Mouse (Mus musculus): Measurements from ENCODE around the gene Cactin. TPM values are rescaled to one million over a fixed set of nuclear protein-coding genes. Genes with fewer than 3 reads are reported as not detected.

Cactin gene
- polyA plus RNA-seq, 1 experiment from 2014 or later, result 53.5 TPM

- Histone ChIP-seq H3K4me1 (peaks cover 81% of the 10 kb centered on the region), H3K36me3 (peaks cover 43% of the 10 kb centered on the region), H3K27me3 (ENCODE audit: low read depth, poor library complexity, severe bottlenecking) (no peaks in the 10 kb centered on the region), H3K4me3 (no peak overlapping the region), H3K9me3 (replicated peaks) (no peaks in the 10 kb centered on the region), H3K27ac (replicated peaks) (0 out of 2 replicates have a peak overlapping the region, but pooled peaks have one; percentile 52)
- 88% methylated on average over 9 of the region's 9 CpGs for WGBS
- DNase-seq (ENCODE audit: low spot score), result no peak
Measured at GRCm38 (mm10) chr10:81300352-81300907, 20.5 kb upstream of the Cactin start.

GRCm38 (mm10) chr10:81301321-81301720 is 19.6 kb upstream of the Cactin start:
- H3K9me3 ChIP-seq (replicated peaks), result no peaks in the 10 kb centered on the region
- no peak overlapping the region for H3K4me3 ChIP-seq
- peaks cover 43% of the 10 kb centered on the region for H3K36me3 ChIP-seq
- H3K27me3 ChIP-seq (ENCODE audit: low read depth, poor library complexity, severe bottlenecking), result no peaks in the 10 kb centered on the region
- WGBS, result 81% methylated on average over 9 of the region's 9 CpGs
- H3K4me1 ChIP-seq, result peaks cover 73% of the 10 kb centered on the region
- 0 out of 2 replicates have a peak overlapping the region, but pooled peaks have one; percentile 0 for H3K27ac ChIP-seq (replicated peaks)
- DNase-seq (ENCODE audit: low spot score), result no peak

GRCm38 (mm10) chr10:81302288-81302687 is 18.6 kb upstream of the Cactin start:
- Histone ChIP-seq H3K9me3 (replicated peaks) (no peaks in the 10 kb centered on the region), H3K4me1 (peaks cover 66% of the 10 kb centered on the region), H3K4me3 (peak overlapping the region; percentile 9; the same call in 1 of the 2 replicates), H3K27me3 (ENCODE audit: low read depth, poor library complexity, severe bottlenecking) (no peaks in the 10 kb centered on the region), H3K36me3 (peaks cover 49% of the 10 kb centered on the region), H3K27ac (replicated peaks) (peak overlapping the region; percentile 67)
- no peak for DNase-seq (ENCODE audit: low spot score)
- 77% methylated on average over 4 of the region's 4 CpGs for WGBS

- Histone ChIP-seq H3K36me3 (peaks cover 52% of the 10 kb centered on the region), H3K4me3 (peak overlapping the region; percentile 20), H3K27me3 (ENCODE audit: low read depth, poor library complexity, severe bottlenecking) (no peaks in the 10 kb centered on the region), H3K9me3 (replicated peaks) (no peaks in the 10 kb centered on the region), H3K4me1 (peaks cover 61% of the 10 kb centered on the region), H3K27ac (replicated peaks) (peak overlapping the region; percentile 67; the same call in 1 of the 2 replicates)
- DNase-seq (ENCODE audit: low spot score), result no peak
- 87% methylated on average over 14 of the region's 14 CpGs for WGBS
Measured at GRCm38 (mm10) chr10:81302781-81303218, 18.1 kb upstream of the Cactin start.

GRCm38 (mm10) chr10:81303258-81303657 is 17.6 kb upstream of the Cactin start:
- peak overlapping the region; percentile 67; the same call in 1 of the 2 replicates for H3K27ac ChIP-seq (replicated peaks)
- H3K36me3 ChIP-seq, result peaks cover 52% of the 10 kb centered on the region
- no peaks in the 10 kb centered on the region for H3K27me3 ChIP-seq (ENCODE audit: low read depth, poor library complexity, severe bottlenecking)
- H3K9me3 ChIP-seq (replicated peaks), result no peaks in the 10 kb centered on the region
- peak overlapping the region; percentile 20; the same call in 1 of the 2 replicates for H3K4me3 ChIP-seq
- DNase-seq (ENCODE audit: low spot score), result no peak
- H3K4me1 ChIP-seq, result peaks cover 58% of the 10 kb centered on the region
- 79% methylated on average over 10 of the region's 10 CpGs for WGBS

GRCm38 (mm10) chr10:81303761-81304160 is 17.1 kb upstream of the Cactin start:
- Histone ChIP-seq H3K9me3 (replicated peaks) (no peaks in the 10 kb centered on the region), H3K4me3 (no peak overlapping the region), H3K27ac (replicated peaks) (no peak overlapping the region; the same call in 1 of the 2 replicates), H3K36me3 (peaks cover 54% of the 10 kb centered on the region), H3K27me3 (ENCODE audit: low read depth, poor library complexity, severe bottlenecking) (no peaks in the 10 kb centered on the region), H3K4me1 (peaks cover 58% of the 10 kb centered on the region)
- no peak for DNase-seq (ENCODE audit: low spot score)
- 81% methylated on average over 7 of the region's 7 CpGs for WGBS

- peaks cover 48% of the 10 kb centered on the region for H3K4me1 ChIP-seq
- peak overlapping the region; percentile 33; the same call in 1 of the 2 replicates for H3K27ac ChIP-seq (replicated peaks)
- H3K36me3 ChIP-seq, result peaks cover 64% of the 10 kb centered on the region
Measured at GRCm38 (mm10) chr10:81304597-81305238, 16.2 kb upstream of the Cactin start.

GRCm38 (mm10) chr10:81305663-81306062 is 15.2 kb upstream of the Cactin start:
- Histone ChIP-seq H3K27me3 (ENCODE audit: low read depth, poor library complexity, severe bottlenecking) (no peaks in the 10 kb centered on the region), H3K36me3 (peaks cover 71% of the 10 kb centered on the region), H3K4me1 (peaks cover 39% of the 10 kb centered on the region), H3K4me3 (no peak overlapping the region), H3K9me3 (replicated peaks) (no peaks in the 10 kb centered on the region), H3K27ac (replicated peaks) (no peak overlapping the region)
- DNase-seq (ENCODE audit: low spot score), result no peak
- 95% methylated on average over 14 of the region's 14 CpGs for WGBS

More at GRCm38 (mm10) chr10:81304597-81305238, 16.2 kb upstream of the Cactin start:
- Histone ChIP-seq H3K4me3 (0 out of 2 replicates have a peak overlapping the region, but pooled peaks have one; percentile 9), H3K9me3 (replicated peaks) (no peaks in the 10 kb centered on the region), H3K27me3 (ENCODE audit: low read depth, poor library complexity, severe bottlenecking) (no peaks in the 10 kb centered on the region)
- DNase-seq (ENCODE audit: low spot score), result peak; percentile 62
- 24% methylated on average over 8 of the region's 9 CpGs for WGBS

GRCm38 (mm10) chr10:81306173-81306668 is 14.7 kb upstream of the Cactin start:
- Histone ChIP-seq H3K4me3 (no peak overlapping the region), H3K27me3 (ENCODE audit: low read depth, poor library complexity, severe bottlenecking) (no peaks in the 10 kb centered on the region), H3K9me3 (replicated peaks) (no peaks in the 10 kb centered on the region), H3K36me3 (peaks cover 77% of the 10 kb centered on the region), H3K27ac (replicated peaks) (no peak overlapping the region), H3K4me1 (peaks cover 34% of the 10 kb centered on the region)
- 93% methylated on average over 12 of the region's 12 CpGs for WGBS
- DNase-seq (ENCODE audit: low spot score), result no peak

- Histone ChIP-seq H3K4me1 (peaks cover 27% of the 10 kb centered on the region), H3K27ac (replicated peaks) (no peak overlapping the region; the same call in 1 of the 2 replicates), H3K9me3 (replicated peaks) (no peaks in the 10 kb centered on the region), H3K4me3 (0 out of 2 replicates have a peak overlapping the region, but pooled peaks have one; percentile 3), H3K27me3 (ENCODE audit: low read depth, poor library complexity, severe bottlenecking) (no peaks in the 10 kb centered on the region), H3K36me3 (peaks cover 82% of the 10 kb centered on the region)
- no peak for DNase-seq (ENCODE audit: low spot score)
- WGBS, result 96% methylated on average over 21 of the region's 21 CpGs
Measured at GRCm38 (mm10) chr10:81306837-81307682, 13.8 kb upstream of the Cactin start.

- peaks cover 5% of the 10 kb centered on the region for H3K4me1 ChIP-seq
- H3K4me3 ChIP-seq, result no peak overlapping the region
- no peak overlapping the region for H3K27ac ChIP-seq (replicated peaks)
- H3K9me3 ChIP-seq (replicated peaks), result no peaks in the 10 kb centered on the region
- WGBS, result 89% methylated on average over 5 of the region's 5 CpGs
- no peak for DNase-seq (ENCODE audit: low spot score)
- H3K36me3 ChIP-seq, result peaks cover 100% of the 10 kb centered on the region
- no peaks in the 10 kb centered on the region for H3K27me3 ChIP-seq (ENCODE audit: low read depth, poor library complexity, severe bottlenecking)
Measured at GRCm38 (mm10) chr10:81309571-81309970, 11.3 kb upstream of the Cactin start.

GRCm38 (mm10) chr10:81313581-81313980 is 7.3 kb upstream of the Cactin start:
- Histone ChIP-seq H3K27ac (replicated peaks) (no peak overlapping the region), H3K4me3 (0 out of 2 replicates have a peak overlapping the region, but pooled peaks have one; percentile 1), H3K4me1 (peaks cover 29% of the 10 kb centered on the region), H3K9me3 (replicated peaks) (no peaks in the 10 kb centered on the region), H3K27me3 (ENCODE audit: low read depth, poor library complexity, severe bottlenecking) (0 out of 2 replicates have a peak, but pooled peaks cover 11% of the 10 kb centered on the region), H3K36me3 (peaks cover 98% of the 10 kb centered on the region)
- 93% methylated on average over 13 of the region's 13 CpGs for WGBS
- DNase-seq (ENCODE audit: low spot score), result no peak
